Mouse (Mus musculus) embryonic fibroblast, embryonic 13.5 days (primary cell): ENCODE data around the gene Efna3.

ENCODE experiments used
- CTCF ChIP-seq: IDR thresholded peaks from 2 replicates; pipeline ENCODE4 v1.5.1; 2011; ENCODE audit warnings: mild to moderate bottlenecking, control low read depth, low read length, moderate library complexity, borderline replicate concordance; ENCODE audit not compliant: insufficient read depth
- POLR2A ChIP-seq: IDR thresholded peaks from 2 replicates; pipeline ENCODE4 v1.6.1; 2011; ENCODE audit warnings: low read depth, mild to moderate bottlenecking, control low read depth, low read length, moderate library complexity

DNA sequence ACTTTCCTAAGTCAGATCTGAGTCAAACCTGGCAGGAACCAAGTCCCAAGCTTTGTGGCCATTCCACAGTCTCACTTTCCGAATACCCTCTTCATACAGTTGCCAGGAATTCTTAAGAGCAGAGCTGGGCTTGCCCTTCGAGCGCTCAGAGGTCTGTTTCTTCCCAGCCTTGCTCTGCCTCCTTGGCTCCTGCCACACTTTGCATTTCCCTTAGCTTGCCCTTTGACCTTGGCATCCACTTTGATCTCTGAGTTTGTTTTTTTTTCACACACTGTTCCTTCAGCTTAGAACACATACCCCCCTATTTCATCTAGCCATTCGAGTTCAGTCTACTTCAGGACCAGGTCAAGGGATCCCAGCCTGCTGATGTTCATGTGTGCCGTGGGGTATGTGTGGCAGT is 28.5 kb upstream of the Efna3 start:
- TF ChIP-seq POLR2A, result no peak
- TF ChIP-seq CTCF, result no peak
